Mouse (Mus musculus) lung, postnatal 0 days (tissue): ENCODE results near the gene Slc25a12.

Experiments
- CTCF ChIP-seq: IDR thresholded peaks from 2 replicates; pipeline ENCODE4 v1.5.1; 2016; ENCODE audit warnings: antibody characterized with exemption, mild to moderate bottlenecking
- EP300 ChIP-seq: IDR thresholded peaks from 2 replicates; pipeline ENCODE4 v1.6.1; 2016; ENCODE audit warnings: antibody characterized with exemption, mild to moderate bottlenecking, control low read depth

DNA sequence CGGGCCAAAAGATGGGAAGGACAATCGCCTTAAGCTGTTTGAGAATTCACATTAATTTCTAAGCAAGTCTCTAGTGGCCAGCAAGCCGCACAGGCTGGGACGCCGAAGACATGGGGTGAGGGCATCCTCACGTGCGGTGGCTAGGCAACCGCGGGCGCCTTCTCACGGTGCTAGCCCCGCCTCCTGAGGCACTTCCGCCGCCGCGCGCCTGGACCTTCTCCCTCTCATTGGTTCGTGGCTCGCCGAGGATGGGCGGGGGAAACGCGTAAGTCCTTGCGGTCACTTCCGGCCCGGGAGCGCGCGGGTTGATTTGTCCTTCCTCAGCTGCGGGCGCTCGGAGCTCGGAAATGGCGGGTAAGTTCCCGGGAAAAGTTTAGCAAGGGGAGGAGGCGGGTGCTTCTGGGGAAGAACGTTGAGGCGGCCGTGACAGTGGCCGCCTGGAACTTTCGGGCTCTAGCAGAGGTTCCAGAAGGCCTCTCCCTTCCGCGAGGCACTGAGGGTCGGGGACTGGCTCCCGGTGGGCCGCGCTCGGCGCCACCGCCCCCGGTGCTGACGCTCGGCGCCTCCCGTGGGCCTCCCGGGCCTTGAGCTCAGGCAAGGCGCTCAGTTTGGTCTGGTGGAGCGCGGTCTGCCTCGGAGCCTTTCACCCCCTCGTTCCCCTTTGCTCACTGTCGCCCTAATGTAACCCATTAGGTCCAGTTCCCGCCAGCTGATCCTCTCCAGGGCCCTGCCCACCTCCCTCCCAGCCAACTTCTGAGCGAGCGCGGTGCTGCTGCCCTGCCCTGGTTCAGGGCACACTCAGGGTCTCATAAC lies 21.6 kb upstream of the Slc25a12 start, which contains the start of gene Hat1:
- TF ChIP-seq CTCF (0 out of 2 replicates have a peak, but pooled peaks have one; percentile 12), EP300 (no peak)
